Mouse (Mus musculus) hindbrain, embryonic 10.5 days (tissue): Measurements from ENCODE around the gene Hmgxb4. TPM values are rescaled to one million over a fixed set of nuclear protein-coding genes. Genes with fewer than 3 reads are reported as not detected.

ENCODE experiments used
- DNase-seq: peaks from one replicate; pipeline ENCODE4 v3.0.0-alpha.2; 2017; ENCODE audit warnings: low spot score
- H3K27ac ChIP-seq: fragments of 300-500 bp; sonication (generic); 2 replicates; pipeline ENCODE4 v1.5.1; 2016; ENCODE audit warnings: mild to moderate bottlenecking, moderate library complexity
- H3K27me3 ChIP-seq: fragments of 300-500 bp; sonication (generic); 2 replicates; pipeline ENCODE4 v1.6.1; 2016; ENCODE audit warnings: mild to moderate bottlenecking; ENCODE audit not compliant: poor library complexity, insufficient read depth, severe bottlenecking
- H3K36me3 ChIP-seq: fragments of 300-500 bp; sonication (generic); 2 replicates; pipeline ENCODE4 v1.6.1; 2016; ENCODE audit warnings: mild to moderate bottlenecking, moderate library complexity
- H3K4me1 ChIP-seq: fragments of 300-500 bp; sonication (generic); replicated peaks from 2 replicates; pipeline ENCODE4 v1.6.1; 2016; ENCODE audit warnings: mild to moderate bottlenecking
- H3K4me3 ChIP-seq: fragments of 300-500 bp; sonication (generic); 2 replicates; pipeline ENCODE4 v1.5.1; 2016; ENCODE audit warnings: mild to moderate bottlenecking, moderate library complexity
- H3K9me3 ChIP-seq: fragments of 300-500 bp; sonication (generic); 2 replicates; pipeline ENCODE4 v1.6.1; 2016; ENCODE audit warnings: mild to moderate bottlenecking, moderate library complexity
- WGBS: fragments of 180-500 bp; shearing (Covaris S2); methylation state at CpG from one replicate; pipeline ENCODE4 v1.1.7; 2016; 5-methylcytosine and 5-hydroxymethylcytosine counted together
- polyA plus RNA-seq: library from polyadenylated mRNA; unstranded; fragments of >200 nt; fragmentation: Nextera tagmentation; extraction: Ambion mirVana; gene quantifications from 2 replicates; pipeline ENCODE4 v1.2.1, GENCODE M21; 2016

The Hmgxb4 gene
- polyA plus RNA-seq, 1 experiment from 2014 or later = 42.6 TPM

GRCm38 (mm10) chr8:75030453-75031024, 37.4 kb downstream of the Hmgxb4 start:
- H3K9me3 ChIP-seq = no peaks in the 10 kb centered on the region
- H3K27me3 ChIP-seq = no peaks in the 10 kb centered on the region
- no peak for DNase-seq
- WGBS = 91% methylated on average over 3 of the region's 3 CpGs
- no peak overlapping the region for H3K27ac ChIP-seq
- peaks cover 14% of the 10 kb centered on the region for H3K4me1 ChIP-seq
- no peak overlapping the region for H3K4me3 ChIP-seq
- H3K36me3 ChIP-seq = peaks cover 61% of the 10 kb centered on the region

DNA sequence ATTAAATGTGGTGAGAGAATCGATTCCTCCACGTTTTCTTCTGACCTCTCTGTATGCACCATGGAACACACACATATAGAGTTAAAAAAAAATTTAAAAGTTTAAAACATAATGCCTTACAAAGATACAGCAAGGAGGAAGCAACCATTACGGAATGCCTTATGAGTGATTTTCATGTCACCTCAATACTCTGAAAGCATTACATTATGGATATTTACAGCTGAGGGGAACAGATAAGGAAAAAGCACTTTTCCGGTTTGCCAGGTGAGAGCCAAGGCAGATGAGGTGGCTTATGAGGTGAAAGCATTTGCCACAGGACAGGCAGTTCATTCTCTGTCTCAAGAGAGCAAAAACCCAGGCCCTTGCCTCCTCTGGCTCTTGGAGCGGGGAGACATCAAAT, 39.8 kb downstream of the Hmgxb4 start:
- Histone ChIP-seq H3K36me3 (peaks cover 36% of the 10 kb centered on the region), H3K27me3 (no peaks in the 10 kb centered on the region), H3K9me3 (no peaks in the 10 kb centered on the region), H3K4me3 (peak overlapping the region; percentile 70), H3K27ac (0 out of 2 replicates have a peak overlapping the region, but pooled peaks have one; percentile 88), H3K4me1 (peaks cover 14% of the 10 kb centered on the region)
- DNase-seq = no peak
- WGBS = 68% methylated on average over 5 of the region's 5 CpGs

DNA sequence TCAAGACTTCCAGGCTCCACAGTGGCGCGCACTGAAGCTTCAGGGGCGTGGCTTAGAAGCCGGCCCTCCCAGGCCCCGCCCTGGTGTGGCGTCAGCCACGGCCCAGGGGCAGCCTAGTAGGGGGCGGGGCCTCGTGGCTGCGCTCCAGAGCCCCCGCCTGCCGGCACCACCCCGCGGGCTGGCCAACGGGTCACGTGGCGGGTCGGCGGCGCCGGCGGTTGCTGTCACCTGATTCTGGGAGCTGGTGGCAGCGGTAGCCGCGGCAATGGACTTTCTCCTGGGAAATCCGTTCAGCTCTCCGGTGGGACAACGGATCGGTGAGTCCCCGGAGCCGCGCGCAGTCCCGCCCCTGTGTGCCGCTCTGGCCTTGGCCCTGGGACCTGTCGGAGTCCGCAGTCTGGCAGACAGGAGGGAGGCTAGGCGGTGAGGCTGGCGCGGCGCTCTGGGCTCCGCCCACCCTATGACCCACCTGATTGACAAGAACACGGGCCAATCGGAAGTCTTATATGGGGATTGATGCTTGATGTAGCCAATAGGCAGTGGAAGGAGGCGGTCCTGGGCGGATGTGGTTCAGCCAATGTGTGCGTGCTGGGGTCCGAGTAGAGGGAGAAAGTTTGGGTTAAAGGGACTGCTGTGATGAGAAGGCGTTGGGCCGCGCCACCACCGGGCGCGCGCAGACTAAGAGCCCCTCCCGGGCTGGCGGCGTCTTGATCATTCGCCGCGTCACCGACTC, 40.5 kb downstream of the Hmgxb4 start, which contains the start of gene Tom1:
Tom1 (plus strand) TSS at position 195 of the 733 bp plus-strand sequence.
- H3K36me3 ChIP-seq = peaks cover 29% of the 10 kb centered on the region
- H3K27ac ChIP-seq = peak within 1 kb of the TSS; percentile 88
- WGBS = under 1% methylated on average over 62 of the region's 62 CpGs
- H3K4me1 ChIP-seq = peaks cover 14% of the 10 kb centered on the region
- no peaks in the 10 kb centered on the region for H3K9me3 ChIP-seq
- H3K27me3 ChIP-seq = no peaks in the 10 kb centered on the region
- H3K4me3 ChIP-seq = peak within 1 kb of the TSS; percentile 70
- DNase-seq = peak; percentile 97

GRCm38 (mm10) chr8:75034285-75034684, 41.1 kb downstream of the Hmgxb4 start:
- Histone ChIP-seq H3K27me3 (no peaks in the 10 kb centered on the region), H3K27ac (peak overlapping the region; percentile 88), H3K36me3 (peaks cover 23% of the 10 kb centered on the region), H3K9me3 (no peaks in the 10 kb centered on the region), H3K4me3 (peak overlapping the region; percentile 70), H3K4me1 (peaks cover 14% of the 10 kb centered on the region)
- WGBS = 2% methylated on average over 17 of the region's 17 CpGs
- DNase-seq = no peak

- Histone ChIP-seq H3K4me1 (peaks cover 14% of the 10 kb centered on the region), H3K9me3 (no peaks in the 10 kb centered on the region), H3K36me3 (peaks cover 10% of the 10 kb centered on the region), H3K27ac (no peak overlapping the region), H3K27me3 (no peaks in the 10 kb centered on the region), H3K4me3 (no peak overlapping the region)
- DNase-seq = no peak
These were observed 42.5 kb downstream of the Hmgxb4 start for GRCm38 (mm10) chr8:75035640-75036039.

GRCm38 (mm10) chr8:75038497-75038896, 45.3 kb downstream of the Hmgxb4 start:
- H3K36me3 ChIP-seq = no peaks in the 10 kb centered on the region
- DNase-seq = no peak
- H3K4me3 ChIP-seq = no peak overlapping the region
- H3K27me3 ChIP-seq = no peaks in the 10 kb centered on the region
- peaks cover 10% of the 10 kb centered on the region for H3K4me1 ChIP-seq
- no peaks in the 10 kb centered on the region for H3K9me3 ChIP-seq
- no peak overlapping the region for H3K27ac ChIP-seq

- H3K27me3 ChIP-seq = no peaks in the 10 kb centered on the region
- H3K27ac ChIP-seq = no peak overlapping the region
- H3K4me1 ChIP-seq = peaks cover 3% of the 10 kb centered on the region
- H3K9me3 ChIP-seq = no peaks in the 10 kb centered on the region
- no peak for DNase-seq
- no peak overlapping the region for H3K4me3 ChIP-seq
- H3K36me3 ChIP-seq = no peaks in the 10 kb centered on the region
- 97% methylated on average over 1 of the region's 1 CpGs for WGBS
These were observed 46.6 kb downstream of the Hmgxb4 start for GRCm38 (mm10) chr8:75039754-75040153.

DNA sequence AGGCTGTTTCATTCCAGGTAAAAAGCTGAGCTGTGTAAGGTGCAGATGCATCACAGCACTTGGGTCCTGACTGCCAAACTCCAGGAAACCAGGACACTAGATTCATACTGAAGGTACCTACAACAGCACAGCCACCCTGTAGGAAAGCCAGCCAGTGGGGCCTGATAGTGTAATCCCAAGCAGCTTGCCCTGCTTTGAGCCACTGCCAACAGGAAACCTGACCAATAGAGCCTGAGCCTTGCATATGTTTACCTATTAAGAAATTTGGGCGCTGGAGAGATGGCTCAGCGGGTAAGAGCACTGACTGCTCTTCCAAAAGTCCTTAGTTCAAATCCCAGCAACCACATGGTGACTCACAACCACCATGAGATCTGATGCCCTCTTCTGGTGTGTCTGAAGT, 49.0 kb downstream of the Hmgxb4 start:
- DNase-seq = no peak
- 90% methylated on average over 2 of the region's 2 CpGs for WGBS
- H3K4me3 ChIP-seq = no peak overlapping the region

GRCm38 (mm10) chr8:75042974-75043373, 49.8 kb downstream of the Hmgxb4 start:
- WGBS = 81% methylated on average over 1 of the region's 1 CpGs
- Histone ChIP-seq H3K27ac (no peak overlapping the region), H3K9me3 (no peaks in the 10 kb centered on the region), H3K4me3 (no peak overlapping the region), H3K4me1 (no peaks in the 10 kb centered on the region), H3K27me3 (no peaks in the 10 kb centered on the region), H3K36me3 (no peaks in the 10 kb centered on the region)
- DNase-seq = no peak

More for the DNA sequence above, 49.0 kb downstream of the Hmgxb4 start:
- Histone ChIP-seq H3K27ac (no peak overlapping the region), H3K36me3 (no peaks in the 10 kb centered on the region), H3K4me1 (no peaks in the 10 kb centered on the region), H3K9me3 (no peaks in the 10 kb centered on the region), H3K27me3 (no peaks in the 10 kb centered on the region)

- no peak overlapping the region for H3K27ac ChIP-seq
- no peaks in the 10 kb centered on the region for H3K4me1 ChIP-seq
- no peak for DNase-seq
- 0 out of 2 replicates have a peak, but pooled peaks cover 4% of the 10 kb centered on the region for H3K36me3 ChIP-seq
- no peaks in the 10 kb centered on the region for H3K9me3 ChIP-seq
- H3K4me3 ChIP-seq = no peak overlapping the region
- WGBS = 97% methylated on average over 1 of the region's 1 CpGs
- no peaks in the 10 kb centered on the region for H3K27me3 ChIP-seq
These were observed 53.1 kb downstream of the Hmgxb4 start for GRCm38 (mm10) chr8:75046303-75046702.

DNA sequence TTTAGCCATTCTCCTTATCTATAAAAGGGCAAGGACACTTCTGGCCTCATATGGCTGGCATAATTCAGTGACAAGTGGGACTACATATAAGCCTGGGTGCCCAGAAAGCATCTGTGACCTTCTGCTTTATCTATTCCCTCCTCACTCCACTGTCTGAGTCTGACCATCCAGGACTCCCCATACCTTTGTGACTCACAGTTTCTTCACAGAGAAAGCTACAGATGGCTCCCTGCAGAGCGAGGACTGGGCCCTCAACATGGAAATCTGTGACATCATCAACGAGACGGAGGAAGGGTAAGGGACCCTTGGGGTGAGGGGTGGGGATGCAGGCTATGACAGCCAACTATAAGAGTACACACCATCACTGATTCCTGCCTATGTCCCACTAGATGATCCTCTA, 54.6 kb downstream of the Hmgxb4 start:
- no peak for DNase-seq

GRCm38 (mm10) chr8:75053342-75053741, 60.2 kb downstream of the Hmgxb4 start:
- WGBS = 93% methylated on average over 4 of the region's 4 CpGs
- Histone ChIP-seq H3K27me3 (no peaks in the 10 kb centered on the region), H3K9me3 (no peaks in the 10 kb centered on the region), H3K36me3 (peaks cover 20% of the 10 kb centered on the region), H3K4me1 (no peaks in the 10 kb centered on the region), H3K27ac (no peak overlapping the region), H3K4me3 (no peak overlapping the region)
- DNase-seq = no peak

More for the DNA sequence above, 54.6 kb downstream of the Hmgxb4 start:
- Histone ChIP-seq H3K4me3 (no peak overlapping the region), H3K4me1 (no peaks in the 10 kb centered on the region), H3K27me3 (no peaks in the 10 kb centered on the region), H3K36me3 (0 out of 2 replicates have a peak, but pooled peaks cover 4% of the 10 kb centered on the region), H3K27ac (no peak overlapping the region), H3K9me3 (no peaks in the 10 kb centered on the region)
- WGBS = 90% methylated on average over 3 of the region's 3 CpGs

DNA sequence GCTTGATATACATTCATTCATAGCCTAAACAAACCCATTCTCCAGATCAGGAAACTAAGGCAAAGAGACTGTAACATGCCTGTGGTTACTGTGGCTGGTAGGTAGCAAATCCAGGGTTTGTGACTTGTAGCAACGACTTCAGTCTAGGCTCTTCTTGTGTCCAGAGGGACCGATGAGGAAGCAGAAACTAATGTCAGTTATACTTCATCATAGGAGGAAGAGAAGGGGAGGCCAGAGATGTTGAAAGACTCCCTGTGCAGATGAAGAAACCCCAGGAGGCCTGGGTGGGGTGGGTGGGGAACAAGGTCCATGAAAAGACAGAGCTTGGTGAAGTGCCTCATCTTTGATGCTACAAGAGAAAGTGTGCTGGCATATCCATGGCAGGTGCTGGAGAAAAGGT, 62.5 kb downstream of the Hmgxb4 start:
- H3K27ac ChIP-seq = no peak overlapping the region
- H3K27me3 ChIP-seq = no peaks in the 10 kb centered on the region
- WGBS = 92% methylated on average over 2 of the region's 2 CpGs
- DNase-seq = no peak
- no peaks in the 10 kb centered on the region for H3K9me3 ChIP-seq
- H3K4me1 ChIP-seq = no peaks in the 10 kb centered on the region
- no peak overlapping the region for H3K4me3 ChIP-seq
- H3K36me3 ChIP-seq = peaks cover 32% of the 10 kb centered on the region
